8 mouse cellular contexts compared by ENCODE assay signal in genomic region chr1:165858356-165858755, GRCm38 (mm10).
DNase-seq lines count a peak whose midpoint lies in the region; ATAC-seq and TF ChIP-seq lines count a peak whose summit lies in the region.

No protein-coding gene starts in this region.

- no peak for TF ChIP-seq CTCF in cerebellum, adult 2 months (IDR thresholded peaks at IDR 0.05; ENCODE audit: borderline replicate concordance, insufficient read depth, low read depth, low read length)

- H3K9me3 ChIP-seq in heart, embryonic 11.5 days (replicated peaks; ENCODE audit: control insufficient read depth, low read length), result no peaks in the 10 kb centered on the region
- H3K9me3 ChIP-seq in neural tube, embryonic 11.5 days (ENCODE audit: control insufficient read depth, low read length), result no peaks in the 10 kb centered on the region
- H3K9me3 ChIP-seq in neural tube, embryonic 15.5 days (replicated peaks), result no peaks in the 10 kb centered on the region

- no peaks in the 10 kb centered on the region for H3K4me1 ChIP-seq in heart, embryonic 11.5 days (ENCODE audit: control insufficient read depth, insufficient read depth, low read length)
- H3K4me1 ChIP-seq in neural tube, embryonic 11.5 days (ENCODE audit: control insufficient read depth, insufficient read depth, low read length), result no peaks in the 10 kb centered on the region
- no peaks in the 10 kb centered on the region for H3K4me1 ChIP-seq in neural tube, embryonic 15.5 days
- no peaks in the 10 kb centered on the region for H3K4me1 ChIP-seq in cerebellum, adult 2 months (ENCODE audit: control insufficient read depth, insufficient read depth, low read length)

- DNase-seq in heart, adult 11 months, result peak; percentile 90
- no peak for DNase-seq in neural tube, embryonic 11.5 days (ENCODE audit: low spot score)
- DNase-seq in induced T-regulatory cell, adult 2 months (ENCODE audit: low read depth), result peak; percentile 63
- DNase-seq in testis, postnatal 10 days (ENCODE audit: low spot score), result peak; percentile 45
- no peak for DNase-seq in ovary, postnatal 14 days (ENCODE audit: low spot score)
- DNase-seq in cerebellum, adult 2 months, result no peak

- TF ChIP-seq POLR2A in cerebellum, adult 2 months (IDR thresholded peaks at IDR 0.05; ENCODE audit: borderline replicate concordance, insufficient read depth, low read length), result no peak

- H3K36me3 ChIP-seq in heart, embryonic 11.5 days (ENCODE audit: control insufficient read depth, insufficient read depth, low read length), result no peaks in the 10 kb centered on the region
- H3K36me3 ChIP-seq in neural tube, embryonic 11.5 days (ENCODE audit: control insufficient read depth, insufficient read depth, low read length), result no peaks in the 10 kb centered on the region
- no peaks in the 10 kb centered on the region for H3K36me3 ChIP-seq in neural tube, embryonic 15.5 days

- H3K9ac ChIP-seq in heart, embryonic 11.5 days (ENCODE audit: low read depth, low read length), result no peak overlapping the region
- H3K9ac ChIP-seq in neural tube, embryonic 11.5 days (ENCODE audit: low read length), result no peak overlapping the region
- H3K9ac ChIP-seq in neural tube, embryonic 15.5 days (replicated peaks), result no peak overlapping the region

- H3K4me3 ChIP-seq in heart, embryonic 11.5 days (ENCODE audit: low read depth, low read length), result no peak overlapping the region
- no peak overlapping the region for H3K4me3 ChIP-seq in neural tube, embryonic 11.5 days (ENCODE audit: low read depth, low read length)
- no peak overlapping the region for H3K4me3 ChIP-seq in neural tube, embryonic 15.5 days (replicated peaks)
- no peak overlapping the region for H3K4me3 ChIP-seq in cerebellum, adult 2 months (replicated peaks; ENCODE audit: insufficient read depth, low read depth, low read length)

- ATAC-seq in heart, embryonic 11.5 days (replicated peaks; ENCODE audit: insufficient number of reproducible peaks, low FRiP score, low TSS enrichment), result no peak
- 0 out of 2 replicates have a peak, but pooled peaks have one; percentile 25 for ATAC-seq in neural tube, embryonic 11.5 days (ENCODE audit: insufficient read depth, low FRiP score, low TSS enrichment)
- ATAC-seq in neural tube, embryonic 15.5 days (ENCODE audit: low FRiP score), result no peak

- H3K4me2 ChIP-seq in heart, embryonic 11.5 days, result no peak overlapping the region
- no peak overlapping the region for H3K4me2 ChIP-seq in neural tube, embryonic 11.5 days (ENCODE audit: low read depth)
- H3K4me2 ChIP-seq in neural tube, embryonic 15.5 days, result no peak overlapping the region

- H3K27me3 ChIP-seq in heart, embryonic 11.5 days (ENCODE audit: control insufficient read depth, insufficient read depth, low read length), result peaks cover 1% of the 10 kb centered on the region; the same call in 1 of the 2 replicates
- 0 out of 2 replicates have a peak, but pooled peaks cover under 1% of the 10 kb centered on the region for H3K27me3 ChIP-seq in neural tube, embryonic 11.5 days (ENCODE audit: control insufficient read depth, insufficient read depth, low read length)
- H3K27me3 ChIP-seq in neural tube, embryonic 15.5 days (replicated peaks), result peaks cover 9% of the 10 kb centered on the region; the same call in 1 of the 2 replicates
- H3K27me3 ChIP-seq in cerebellum, adult 2 months (ENCODE audit: control insufficient read depth, insufficient read depth, low read length), result no peaks in the 10 kb centered on the region

- H3K27ac ChIP-seq in heart, embryonic 11.5 days (ENCODE audit: low read depth, low read length), result no peak overlapping the region
- no peak overlapping the region for H3K27ac ChIP-seq in neural tube, embryonic 11.5 days (ENCODE audit: low read depth, low read length)
- no peak overlapping the region for H3K27ac ChIP-seq in neural tube, embryonic 15.5 days (replicated peaks)
- H3K27ac ChIP-seq in cerebellum, adult 2 months (ENCODE audit: insufficient read depth, low read length), result no peak overlapping the region

- WGBS in heart, embryonic 11.5 days (ENCODE audit: insufficient replicate concordance), result 78% methylated on average over 5 of the region's 5 CpGs
- WGBS in neural tube, embryonic 11.5 days, result 84% methylated on average over 5 of the region's 5 CpGs
- WGBS in neural tube, embryonic 15.5 days, result 82% methylated on average over 5 of the region's 5 CpGs
- WGBS in cerebellum, adult 2 months, result 78% methylated on average over 5 of the region's 5 CpGs

Comparison
In these comparisons a context has a peak if more than half of its experiments do, and no peak if none do; other contexts are left out.
1. DNase-seq: peak in heart, adult 11 months (single experiment), induced T-regulatory cell, adult 2 months (single experiment) and testis, postnatal 10 days (single experiment); none in neural tube, embryonic 11.5 days (single experiment), ovary, postnatal 14 days (single experiment) and cerebellum, adult 2 months (0 of 2).